Mouse (Mus musculus) midbrain, postnatal 0 days (tissue): ENCODE data around the gene Ctdnep1. TPM values are rescaled to one million over a fixed set of nuclear protein-coding genes. Genes with fewer than 3 reads are reported as not detected.
"Not testable (repeated sequence)": the region's sequence is repeated elsewhere in the genome, so short reads cannot be mapped to it uniquely, and the experiment has no call there.

Experiments used
- ATAC-seq: fragments of 200-750 bp; cut with Nextera tagmentation; 2 replicates; pipeline ENCODE4 v1.8.0; 2017; ENCODE audit warnings: moderate number of reproducible peaks, mild to moderate bottlenecking, moderate TSS enrichment, moderate library complexity; ENCODE audit not compliant: low FRiP score
- DNase-seq: peaks from one replicate; pipeline ENCODE4 v3.0.0-alpha.2; 2015; ENCODE audit warnings: low spot score
- H3K27ac ChIP-seq: fragments of 300-500 bp; sonication (generic); 2 replicates; pipeline ENCODE4 v1.5.1; 2014; ENCODE audit warnings: low read depth, mild to moderate bottlenecking, low read length, mixed read lengths
- H3K27me3 ChIP-seq: fragments of 300-500 bp; sonication (generic); 2 replicates; pipeline ENCODE4 v1.6.1; 2014; ENCODE audit warnings: low read length, control low read depth, mixed read lengths; ENCODE audit not compliant: insufficient read depth
- H3K36me3 ChIP-seq: fragments of 300-500 bp; sonication (generic); 2 replicates; pipeline ENCODE4 v1.6.1; 2014; ENCODE audit warnings: low read length, control low read depth, mixed read lengths; ENCODE audit not compliant: insufficient read depth
- H3K4me1 ChIP-seq: fragments of 300-500 bp; sonication (generic); 2 replicates; pipeline ENCODE4 v1.6.1; 2014; ENCODE audit warnings: mild to moderate bottlenecking, control low read depth, antibody characterized with exemption, low read length, mixed read lengths; ENCODE audit not compliant: insufficient read depth
- H3K4me2 ChIP-seq: fragments of 300-500 bp; sonication (generic); 2 replicates; pipeline ENCODE4 v1.6.1; 2014; ENCODE audit warnings: low read depth, mild to moderate bottlenecking, low read length, mixed read lengths; ENCODE audit not compliant: poor library complexity, severe bottlenecking
- H3K4me3 ChIP-seq: fragments of 300-500 bp; sonication (generic); 2 replicates; pipeline ENCODE4 v1.5.1; 2014; ENCODE audit warnings: low read depth, mild to moderate bottlenecking, low read length, moderate library complexity
- H3K9ac ChIP-seq: fragments of 300-500 bp; sonication (generic); replicated peaks from 2 replicates; pipeline ENCODE4 v1.6.1; 2014; ENCODE audit warnings: mild to moderate bottlenecking, low read length, moderate library complexity, mixed read lengths; ENCODE audit not compliant: poor library complexity, severe bottlenecking
- H3K9me3 ChIP-seq: fragments of 300-500 bp; sonication (generic); 2 replicates; pipeline ENCODE4 v1.6.1; 2016; ENCODE audit warnings: low read length, control low read depth
- CTCF ChIP-seq: IDR thresholded peaks from 2 replicates; pipeline ENCODE4 v1.5.1; 2016; ENCODE audit warnings: antibody characterized with exemption, mild to moderate bottlenecking
- WGBS: fragments of 180-500 bp; shearing (Covaris S2); extraction: QIAGEN DNeasy Blood & Tissue Kit; methylation state at CpG from one replicate; pipeline ENCODE4 v1.1.7; 2014; 5-methylcytosine and 5-hydroxymethylcytosine counted together
- polyA plus RNA-seq: library from polyadenylated mRNA; unstranded; fragments of >200 nt; fragmentation: Nextera tagmentation; extraction: Ambion mirVana; gene quantifications from 2 replicates; pipeline ENCODE4 v1.2.1, GENCODE M21; 2015
- total RNA-seq: library from RNA; depleted of rRNA; stranded (reverse); fragments of >200 nt; gene quantifications from 2 replicates; pipeline ENCODE4 v1.2.3, GENCODE M21; 2014

The Ctdnep1 gene
- total and polyA plus RNA-seq, 2 experiments from 2014 or later: 22.3 to 39.6 TPM

GRCm38 (mm10) chr11:69953267-69953915 is 27.6 kb upstream of the Ctdnep1 start:
- no peak for DNase-seq
- Histone ChIP-seq H3K9ac (no peak overlapping the region), H3K9me3 (no peaks in the 10 kb centered on the region), H3K4me1 (no peaks in the 10 kb centered on the region), H3K27me3 (0 out of 2 replicates have a peak, but pooled peaks cover 7% of the 10 kb centered on the region), H3K36me3 (no peaks in the 10 kb centered on the region), H3K4me3 (no peak overlapping the region), H3K4me2 (no peak overlapping the region), H3K27ac (no peak overlapping the region)
- ATAC-seq: no peak
- TF ChIP-seq CTCF: no peak
- 70% methylated on average over 10 of the region's 11 CpGs for WGBS

GRCm38 (mm10) chr11:69955618-69956017 is 25.3 kb upstream of the Ctdnep1 start:
- not testable (repeated sequence) for H3K36me3 ChIP-seq, H3K9ac ChIP-seq, H3K4me3 ChIP-seq, H3K27me3 ChIP-seq, H3K9me3 ChIP-seq, H3K27ac ChIP-seq, DNase-seq, ATAC-seq, H3K4me2 ChIP-seq, H3K4me1 ChIP-seq
- WGBS: 72% methylated on average over 3 of the region's 4 CpGs

- ATAC-seq (no peak), DNase-seq (no peak)
- TF ChIP-seq CTCF: no peak
- H3K4me1 ChIP-seq: no peaks in the 10 kb centered on the region
- H3K36me3 ChIP-seq: no peaks in the 10 kb centered on the region
- no peak overlapping the region for H3K27ac ChIP-seq
- H3K4me2 ChIP-seq: no peak overlapping the region
- no peaks in the 10 kb centered on the region for H3K9me3 ChIP-seq
- H3K9ac ChIP-seq: no peak overlapping the region
- WGBS: 78% methylated on average over 1 of the region's 1 CpGs
- no peaks in the 10 kb centered on the region for H3K27me3 ChIP-seq
- H3K4me3 ChIP-seq: no peak overlapping the region
Measured at GRCm38 (mm10) chr11:69956218-69956617, 24.7 kb upstream of the Ctdnep1 start.

- DNase-seq: no peak
Measured at GRCm38 (mm10) chr11:69960616-69961015, 20.3 kb upstream of the Ctdnep1 start.

GRCm38 (mm10) chr11:69961841-69962240 is 19.1 kb upstream of the Ctdnep1 start:
- Histone ChIP-seq H3K36me3 (no peaks in the 10 kb centered on the region), H3K9me3 (no peaks in the 10 kb centered on the region), H3K4me2 (no peak overlapping the region), H3K27me3 (peaks cover 42% of the 10 kb centered on the region), H3K4me3 (no peak overlapping the region), H3K27ac (no peak overlapping the region), H3K9ac (no peak overlapping the region), H3K4me1 (no peaks in the 10 kb centered on the region)
- TF ChIP-seq CTCF: no peak
- DNase-seq: no peak
- 53% methylated on average over 5 of the region's 5 CpGs for WGBS
- ATAC-seq: no peak

More at GRCm38 (mm10) chr11:69960616-69961015, 20.3 kb upstream of the Ctdnep1 start:
- Histone ChIP-seq H3K4me3 (no peak overlapping the region), H3K4me1 (no peaks in the 10 kb centered on the region), H3K36me3 (no peaks in the 10 kb centered on the region), H3K9ac (no peak overlapping the region), H3K27me3 (peaks cover 30% of the 10 kb centered on the region), H3K9me3 (no peaks in the 10 kb centered on the region), H3K4me2 (no peak overlapping the region), H3K27ac (no peak overlapping the region)
- TF ChIP-seq CTCF: peak; percentile 53
- 24% methylated on average over 5 of the region's 5 CpGs for whole genome bisulfite sequencing
- no peak for ATAC-seq

GRCm38 (mm10) chr11:69964650-69965270 is 16.2 kb upstream of the Ctdnep1 start, which contains the start of gene Cldn7:
Gene Cldn7 (plus strand): TSS chr11:69964779.
- ATAC-seq (no peak), DNase-seq (no peak)
- 0 out of 2 replicates have a peak within 1 kb of the TSS, but pooled peaks have one; percentile 8 for H3K4me3 ChIP-seq
- TF ChIP-seq CTCF: no peak
- WGBS: 12% methylated on average over 19 of the region's 24 CpGs
- H3K27me3 ChIP-seq: peaks cover 49% of the 10 kb centered on the region
- peaks cover 10% of the 10 kb centered on the region for H3K36me3 ChIP-seq
- no peaks in the 10 kb centered on the region for H3K9me3 ChIP-seq
- H3K27ac ChIP-seq: no peak within 1 kb of the TSS
- no peak within 1 kb of the TSS for H3K9ac ChIP-seq
- no peaks in the 10 kb centered on the region for H3K4me1 ChIP-seq
- H3K4me2 ChIP-seq: no peak within 1 kb of the TSS
